Mouse (Mus musculus) spleen, postnatal 36 days (tissue): Measurements from ENCODE around the gene Pitpnm1.

Experiments
- DNase-seq, 2 experiments: peaks; one replicate each; pipeline ENCODE4 v3.0.0; 2022; ENCODE audit warnings: low spot score in 2 of 2, mixed read lengths in 1 of 2

The Pitpnm1 gene

GRCm38 (mm10) chr19:4137913-4138312, 38.1 kb downstream of the Pitpnm1 start:
- DNase-seq, result peak in 1 of 2 experiments; percentile 49

GRCm38 (mm10) chr19:4139446-4139845, 39.6 kb downstream of the Pitpnm1 start, which contains the start of gene Gpr152:
Gene Gpr152, plus strand, starts transcription at chr19:4139787.
- no peak for DNase-seq

- DNase-seq, result no peak
Observed at GRCm38 (mm10) chr19:4140147-4140546, 40.3 kb downstream of the Pitpnm1 start.

GRCm38 (mm10) chr19:4142416-4143173, 42.8 kb downstream of the Pitpnm1 start:
- no peak for DNase-seq

- peak in 1 of 2 experiments; percentile 45 for DNase-seq
Observed at GRCm38 (mm10) chr19:4143759-4144268, 44.0 kb downstream of the Pitpnm1 start, which contains the start of gene Cabp4. Gene Cabp4, minus strand, starts transcription at chr19:4144033.

GRCm38 (mm10) chr19:4144550-4145498, 45.0 kb downstream of the Pitpnm1 start:
- DNase-seq, result peak; percentile 77

GRCm38 (mm10) chr19:4145936-4146335, 46.1 kb downstream of the Pitpnm1 start:
- no peak for DNase-seq

GRCm38 (mm10) chr19:4146366-4147021, 46.7 kb downstream of the Pitpnm1 start:
- no peak for DNase-seq

GRCm38 (mm10) chr19:4147022-4147405, 47.2 kb downstream of the Pitpnm1 start:
- no peak for DNase-seq

- DNase-seq, result no peak
Observed at GRCm38 (mm10) chr19:4147782-4148490, 48.1 kb downstream of the Pitpnm1 start.

GRCm38 (mm10) chr19:4148491-4148806, 48.7 kb downstream of the Pitpnm1 start, which contains the start of gene Coro1b:
Gene Coro1b, plus strand, starts transcription at chr19:4148619.
- DNase-seq, result peak; percentile 95

GRCm38 (mm10) chr19:4148819-4149218, 49.0 kb downstream of the Pitpnm1 start:
- DNase-seq, result no peak

GRCm38 (mm10) chr19:4149283-4149682, 49.5 kb downstream of the Pitpnm1 start:
- no peak for DNase-seq

GRCm38 (mm10) chr19:4149764-4150461, 50.1 kb downstream of the Pitpnm1 start:
- DNase-seq, result no peak

- DNase-seq, result no peak
Observed at GRCm38 (mm10) chr19:4150567-4151487, 51.0 kb downstream of the Pitpnm1 start.

GRCm38 (mm10) chr19:4151488-4151860, 51.7 kb downstream of the Pitpnm1 start:
- DNase-seq, result no peak

GRCm38 (mm10) chr19:4151898-4152297, 52.1 kb downstream of the Pitpnm1 start:
- no peak for DNase-seq

GRCm38 (mm10) chr19:4152445-4153231, 52.8 kb downstream of the Pitpnm1 start:
- no peak for DNase-seq

- no peak for DNase-seq
Observed at GRCm38 (mm10) chr19:4153232-4153654, 53.4 kb downstream of the Pitpnm1 start, which contains the start of gene Ptprcap. Gene Ptprcap, plus strand, starts transcription at chr19:4153604.
